8 mouse cellular contexts compared by ENCODE assay signal in genomic region chr9:123849976-123850695, GRCm38 (mm10). TPM values are rescaled to one million over a fixed set of nuclear protein-coding genes. Genes with fewer than 3 reads are reported as not detected.
DNase-seq lines count a peak whose midpoint lies in the region; ATAC-seq and TF ChIP-seq lines count a peak whose summit lies in the region.

No protein-coding gene starts in this region.

- peak in 1 of 2 experiments; percentile 10 for DNase-seq in heart, adult 2 months
- DNase-seq in heart, adult 8-10 months (ENCODE audit: low spot score): no peak
- peak; percentile 39 for DNase-seq in 416B (ENCODE audit: low read depth)
- DNase-seq in hindbrain, postnatal 0 days (ENCODE audit: low spot score): peak; percentile 35
- no peak for DNase-seq in layer of hippocampus, postnatal 25 days (ENCODE audit: extremely low spot score in 1 of 2, low spot score in 1 of 2)

- H3K4me1 ChIP-seq in heart, adult 2 months (ENCODE audit: control insufficient read depth, insufficient read depth, low read length): peaks cover 4% of the 10 kb centered on the region
- H3K4me1 ChIP-seq in bone marrow macrophage, adult 2 months (ENCODE audit: control insufficient read depth, insufficient read depth, low read length): peaks cover 36% of the 10 kb centered on the region
- peaks cover 4% of the 10 kb centered on the region for H3K4me1 ChIP-seq in hindbrain, postnatal 0 days (ENCODE audit: insufficient read depth, low read length)
- peaks cover 7% of the 10 kb centered on the region; the same call in 1 of the 2 replicates for H3K4me1 ChIP-seq in small intestine, adult 2 months (ENCODE audit: control insufficient read depth, insufficient read depth, insufficient read length, low read length)

- H3K79me2 ChIP-seq in heart, adult 2 months (replicated peaks; ENCODE audit: control insufficient read depth, insufficient read depth, low read length): no peaks in the 10 kb centered on the region; the same call in 1 of the 2 replicates

- 43% methylated on average over 2 of the region's 2 CpGs for WGBS in heart, adult 2 months
- WGBS in hindbrain, postnatal 0 days: 71% methylated on average over 2 of the region's 2 CpGs
- 38% methylated on average over 2 of the region's 2 CpGs for WGBS in small intestine, adult 2 months

- no peaks in the 10 kb centered on the region for H3K9me3 ChIP-seq in hindbrain, postnatal 0 days (ENCODE audit: low read length)

- TF ChIP-seq CTCF in heart, adult 2 months (IDR thresholded peaks at IDR 0.05): no peak
- no peak for TF ChIP-seq CTCF in bone marrow macrophage, adult 2 months (IDR thresholded peaks at IDR 0.05; ENCODE audit: low read depth, low read length)
- no peak for TF ChIP-seq CTCF in hindbrain, postnatal 0 days (IDR thresholded peaks at IDR 0.05; ENCODE audit: low read depth)
- no peak for TF ChIP-seq CTCF in small intestine, adult 2 months (IDR thresholded peaks at IDR 0.05; ENCODE audit: extremely low read depth, insufficient read length, insufficient replicate concordance, low read depth, low read length)

- peak overlapping the region; percentile 84 for H3K4me2 ChIP-seq in hindbrain, postnatal 0 days (ENCODE audit: low read depth, low read length)

- H3K9ac ChIP-seq in heart, adult 2 months (ENCODE audit: low read depth, low read length): 0 out of 2 replicates have a peak overlapping the region, but pooled peaks have one; percentile 3
- H3K9ac ChIP-seq in hindbrain, postnatal 0 days (replicated peaks; ENCODE audit: low read length): no peak overlapping the region

- TF ChIP-seq POLR2A in heart, adult 2 months (IDR thresholded peaks at IDR 0.05; ENCODE audit: insufficient read depth, low read depth, low read length): no peak
- TF ChIP-seq POLR2A in bone marrow macrophage, adult 2 months (IDR thresholded peaks at IDR 0.05; ENCODE audit: borderline replicate concordance, low read depth, low read length): no peak
- TF ChIP-seq POLR2A in small intestine, adult 2 months (IDR thresholded peaks at IDR 0.05; ENCODE audit: low read depth, low read length): no peak

- intact Hi-C loops in heart, adult 2 months (cut with DNase I): loop anchor here (2.0 kb wide), 1 partner anchor 133 kb away; the partner anchor contains the start of gene Lztfl1

- H3K27me3 ChIP-seq in heart, adult 2 months (ENCODE audit: control insufficient read depth, insufficient read depth, low read length): no peaks in the 10 kb centered on the region
- H3K27me3 ChIP-seq in hindbrain, postnatal 0 days (ENCODE audit: insufficient read depth, low read length): no peaks in the 10 kb centered on the region
- H3K27me3 ChIP-seq in small intestine, adult 2 months (ENCODE audit: control insufficient read depth, insufficient read depth, low read length): no peaks in the 10 kb centered on the region

- no peak for ATAC-seq in hindbrain, postnatal 0 days
- ATAC-seq in inflammation-experienced regulatory T-cells, adult 6 months: no peak

- peak overlapping the region; percentile 95 for H3K27ac ChIP-seq in heart, adult 2 months
- H3K27ac ChIP-seq in bone marrow macrophage, adult 2 months (ENCODE audit: insufficient read depth, low read depth, low read length): peak overlapping the region; percentile 93
- 0 out of 2 replicates have a peak overlapping the region, but pooled peaks have one; percentile 91 for H3K27ac ChIP-seq in hindbrain, postnatal 0 days
- H3K27ac ChIP-seq in small intestine, adult 2 months (ENCODE audit: insufficient read depth, low read depth, low read length): peak overlapping the region; percentile 33

- peak overlapping the region; percentile 83 for H3K4me3 ChIP-seq in heart, adult 2 months
- H3K4me3 ChIP-seq in bone marrow macrophage, adult 2 months (ENCODE audit: insufficient read depth, low read length): peak overlapping the region; percentile 9
- H3K4me3 ChIP-seq in hindbrain, postnatal 0 days (ENCODE audit: low read length): 0 out of 2 replicates have a peak overlapping the region, but pooled peaks have one; percentile 85
- no peak overlapping the region for H3K4me3 ChIP-seq in small intestine, adult 2 months (ENCODE audit: low read depth, low read length)

- peaks cover 22% of the 10 kb centered on the region for H3K36me3 ChIP-seq in heart, adult 2 months (ENCODE audit: control insufficient read depth, insufficient read depth, low read length)
- H3K36me3 ChIP-seq in hindbrain, postnatal 0 days (ENCODE audit: insufficient read depth, low read length): no peaks in the 10 kb centered on the region
- H3K36me3 ChIP-seq in small intestine, adult 2 months (ENCODE audit: control insufficient read depth, insufficient read depth, low read length): no peaks in the 10 kb centered on the region

- no peak for TF ChIP-seq EP300 in heart, adult 2 months (IDR thresholded peaks at IDR 0.05; ENCODE audit: insufficient read depth, low read depth, low read length)

RNA-seq across cellular contexts. Expression of gene Fyco1, which starts 1.6 kb away (rescaled TPM):
- total RNA-seq in heart, adult 2 months (2021): 100 to 1,000 TPM; 251 to 262 TPM
- 55.5 and 101 TPM in 2 replicates for polyA plus RNA-seq in heart, adult 2 months (2012; rRNA removed)
- total RNA-seq in heart, adult 8-10 months (2022): 100 to 1,000 TPM; 277 to 295 (median 286) TPM
- 15.0 and 16.2 TPM in 2 replicates for polyA plus RNA-seq in bone marrow macrophage, adult 2 months (2012; ENCODE audit: insufficient read depth, insufficient read length, missing spikeins)
- total RNA-seq in hindbrain, postnatal 0 days (2014; rRNA removed): 10.1 and 11.9 TPM in 2 replicates
- polyA plus RNA-seq in hindbrain, postnatal 0 days (2015; fragmentation: Nextera tagmentation; extraction: Ambion mirVana): 8.2 and 8.6 TPM in 2 replicates
- polyA plus RNA-seq in small intestine, adult 2 months (2012; rRNA removed): 3.9 and 4.9 TPM in 2 replicates
- polyA plus RNA-seq in inflammation-experienced regulatory T-cells, adult 6 months (2017; shearing (Covaris generic)): 10 to 100 TPM; 24.2 to 49.9 (median 41.1) TPM
- 10 to 100 TPM; 34.4 to 44.5 TPM for total RNA-seq in layer of hippocampus, postnatal 25 days (2021)

RNA-seq across cellular contexts. Expression of gene Xcr1, which starts 11.7 kb away (rescaled TPM):
- total RNA-seq in heart, adult 2 months (2021): not detected
- polyA plus RNA-seq in heart, adult 2 months (2012; rRNA removed): 0.14 and 0.32 TPM in 2 replicates
- total RNA-seq in heart, adult 8-10 months (2022): not detected
- not detected in 2 replicates for polyA plus RNA-seq in bone marrow macrophage, adult 2 months (2012; ENCODE audit: insufficient read depth, insufficient read length, missing spikeins)
- not detected in 2 replicates for total RNA-seq in hindbrain, postnatal 0 days (2014; rRNA removed)
- polyA plus RNA-seq in hindbrain, postnatal 0 days (2015; fragmentation: Nextera tagmentation; extraction: Ambion mirVana): 0.05 and 0.10 TPM in 2 replicates
- polyA plus RNA-seq in small intestine, adult 2 months (2012; rRNA removed): 0.17 and 0.29 TPM in 2 replicates
- polyA plus RNA-seq in inflammation-experienced regulatory T-cells, adult 6 months (2017; shearing (Covaris generic)): 1 to 10 TPM in 1 of 3 experiments, under 1 TPM in 2; 0.66 to 2.9 (median 0.69) TPM
- not detected for total RNA-seq in layer of hippocampus, postnatal 25 days (2021)

RNA-seq across cellular contexts. Expression of gene Cxcr6, which starts 43.9 kb away (rescaled TPM):
- under 1 TPM in 1 of 2 experiments, not detected in 1; 0.16 TPM for total RNA-seq in heart, adult 2 months (2021)
- 0.15 and 0.37 TPM in 2 replicates for polyA plus RNA-seq in heart, adult 2 months (2012; rRNA removed)
- total RNA-seq in heart, adult 8-10 months (2022): under 1 TPM in 2 of 4 experiments, not detected in 2; 0.22 TPM
- not detected in 2 replicates for polyA plus RNA-seq in bone marrow macrophage, adult 2 months (2012; ENCODE audit: insufficient read depth, insufficient read length, missing spikeins)
- total RNA-seq in hindbrain, postnatal 0 days (2014; rRNA removed): not detected in 2 replicates
- 0.18 TPM in 1 of 2 replicates, not detected in the other for polyA plus RNA-seq in hindbrain, postnatal 0 days (2015; fragmentation: Nextera tagmentation; extraction: Ambion mirVana)
- polyA plus RNA-seq in small intestine, adult 2 months (2012; rRNA removed): 1.3 and 1.5 TPM in 2 replicates
- polyA plus RNA-seq in inflammation-experienced regulatory T-cells, adult 6 months (2017; shearing (Covaris generic)): 100 to 1,000 TPM; 136 to 568 (median 166) TPM
- total RNA-seq in layer of hippocampus, postnatal 25 days (2021): not detected

Comparison
In these comparisons a context has a peak if more than half of its experiments do, and no peak if none do; other contexts are left out.
1. DNase-seq: peak in 416B (single experiment) and hindbrain, postnatal 0 days (single experiment); none in heart, adult 8-10 months (single experiment) and layer of hippocampus, postnatal 25 days (0 of 2).
2. H3K27ac ChIP-seq: peak in every context shown above with its lines; median percentile 95 in heart, adult 2 months; 93 in bone marrow macrophage, adult 2 months; 91 in hindbrain, postnatal 0 days; 33 in small intestine, adult 2 months.
3. RNA of gene Cxcr6, which starts 43.9 kb away (polyA plus RNA-seq): 136 to 568 TPM in inflammation-experienced regulatory T-cells, adult 6 months; 1.3 to 1.5 TPM in small intestine, adult 2 months, 0.15 to 0.37 TPM in heart, adult 2 months, 0.18 TPM in hindbrain, postnatal 0 days and not detected in bone marrow macrophage, adult 2 months; every median in the first group is over 10 times any median in the second.